Comparison of ENCODE assay signal across 9 mouse cellular contexts in the genomic region with DNA sequence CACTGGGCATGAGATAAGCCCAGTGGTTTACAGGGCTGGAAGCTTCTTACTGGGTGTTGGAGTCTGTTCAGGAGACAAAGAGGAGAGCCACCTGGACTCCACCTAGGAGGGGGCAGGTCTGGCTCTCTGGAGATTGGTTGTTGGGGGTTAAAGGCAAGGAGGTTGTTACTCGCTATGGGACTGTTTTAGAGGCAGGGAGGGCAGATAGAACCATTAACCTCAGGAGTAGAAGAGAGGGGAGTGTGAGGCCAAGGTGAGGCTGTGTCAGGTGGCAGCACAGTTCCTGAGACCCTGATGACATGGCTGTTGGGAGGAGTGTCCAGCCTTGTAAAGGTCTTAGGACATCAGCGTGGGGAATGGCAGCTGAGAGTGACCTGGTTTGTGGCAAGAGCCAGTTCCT. TPM values are rescaled to one million over a fixed set of nuclear protein-coding genes. Genes with fewer than 3 reads are reported as not detected.
DNase-seq lines count a peak whose midpoint lies in the region; ATAC-seq and TF ChIP-seq lines count a peak whose summit lies in the region.
"Had no signal": no experiment of that assay in that cellular context is flagged by ENCODE, and none has a peak within 500 bp of the region (broad histone marks: within the 10 kb centered on the region; RNA-seq: fewer than 3 reads in every experiment).

No protein-coding gene starts in this region.

- WGBS in lung, postnatal 0 days, result 63% methylated on average over 2 of the region's 2 CpGs
- 56% methylated on average over 2 of the region's 2 CpGs for WGBS in limb, embryonic 12.5 days
- 48% methylated on average over 2 of the region's 2 CpGs for WGBS in stomach, embryonic 15.5 days

- no peak for TF ChIP-seq CTCF in lung, postnatal 0 days (IDR thresholded peaks at IDR 0.05)

- no peak overlapping the region for H3K4me3 ChIP-seq in lung, postnatal 0 days (ENCODE audit: low read depth, low read length)
- peak overlapping the region; percentile 78 for H3K4me3 ChIP-seq in limb, embryonic 12.5 days (replicated peaks)
- H3K4me3 ChIP-seq in stomach, embryonic 15.5 days (replicated peaks), result peak overlapping the region; percentile 71

- H3K27me3 ChIP-seq in lung, postnatal 0 days (replicated peaks; ENCODE audit: insufficient read depth, low read length), result no peaks in the 10 kb centered on the region
- no peaks in the 10 kb centered on the region for H3K27me3 ChIP-seq in limb, embryonic 12.5 days
- no peaks in the 10 kb centered on the region for H3K27me3 ChIP-seq in stomach, embryonic 15.5 days (replicated peaks)

- peaks cover 34% of the 10 kb centered on the region for H3K36me3 ChIP-seq in lung, postnatal 0 days (ENCODE audit: insufficient read depth, low read length)
- peaks cover 46% of the 10 kb centered on the region for H3K36me3 ChIP-seq in limb, embryonic 12.5 days
- H3K36me3 ChIP-seq in stomach, embryonic 15.5 days, result peaks cover 43% of the 10 kb centered on the region

- H3K27ac ChIP-seq in lung, postnatal 0 days (ENCODE audit: low read length), result no peak overlapping the region
- H3K27ac ChIP-seq in limb, embryonic 12.5 days, result peak overlapping the region; percentile 100; the same call in 1 of the 2 replicates
- 0 out of 2 replicates have a peak overlapping the region, but pooled peaks have one; percentile 99 for H3K27ac ChIP-seq in stomach, embryonic 15.5 days

- H3K9me3 ChIP-seq in lung, postnatal 0 days (ENCODE audit: low read length), result no peaks in the 10 kb centered on the region
- H3K9me3 ChIP-seq in limb, embryonic 12.5 days, result peaks cover 4% of the 10 kb centered on the region; the same call in 1 of the 2 replicates
- no peaks in the 10 kb centered on the region for H3K9me3 ChIP-seq in stomach, embryonic 15.5 days

- peak; percentile 10 to 27 for DNase-seq in cerebellum, postnatal 10 days
- no peak for DNase-seq in cerebellum, adult 9-11 months
- no peak for DNase-seq in lung, postnatal 0 days (ENCODE audit: low spot score)
- DNase-seq in lung, postnatal 14 days, result no peak
- no peak for DNase-seq in layer of hippocampus, postnatal 14 days (ENCODE audit: low spot score in 2 of 2)
- DNase-seq: cerebellum, adult 8-10 months had no signal

- peak overlapping the region; percentile 91; the same call in 1 of the 2 replicates for H3K4me2 ChIP-seq in lung, postnatal 0 days (replicated peaks; ENCODE audit: low read depth, low read length)
- peak overlapping the region; percentile 98 for H3K4me2 ChIP-seq in limb, embryonic 12.5 days
- H3K4me2 ChIP-seq in stomach, embryonic 15.5 days, result peak overlapping the region; percentile 73

- no peak for TF ChIP-seq EP300 in lung, postnatal 0 days (IDR thresholded peaks at IDR 0.05)

- ATAC-seq in lung, postnatal 0 days, result no peak
- no peak for ATAC-seq in limb, embryonic 12.5 days (ENCODE audit: insufficient number of reproducible peaks, insufficient read depth, low FRiP score, low TSS enrichment, low read depth)
- ATAC-seq in stomach, embryonic 15.5 days (ENCODE audit: insufficient read depth, low FRiP score, low read depth), result no peak
- ATAC-seq in erythroid progenitor cell, adult 5-6 weeks (replicated peaks; ENCODE audit: low FRiP score, poor library complexity, severe bottlenecking), result no peak

- peaks cover 30% of the 10 kb centered on the region; the same call in 1 of the 2 replicates for H3K4me1 ChIP-seq in lung, postnatal 0 days (ENCODE audit: insufficient read depth, low read depth, low read length)
- H3K4me1 ChIP-seq in limb, embryonic 12.5 days (replicated peaks), result peaks cover 45% of the 10 kb centered on the region
- peaks cover 41% of the 10 kb centered on the region for H3K4me1 ChIP-seq in stomach, embryonic 15.5 days

- no peak overlapping the region for H3K9ac ChIP-seq in lung, postnatal 0 days (replicated peaks; ENCODE audit: low read depth)
- H3K9ac ChIP-seq in limb, embryonic 12.5 days (replicated peaks), result peak overlapping the region; percentile 81
- H3K9ac ChIP-seq in stomach, embryonic 15.5 days, result peak overlapping the region; percentile 19; the same call in 1 of the 2 replicates

RNA-seq across cellular contexts. Expression of a gene that starts 13.6 kb away (rescaled TPM):
- 83.8 and 87.1 TPM in 2 replicates for polyA plus RNA-seq in lung, postnatal 0 days (2015; fragmentation: Nextera tagmentation; extraction: Ambion mirVana)
- polyA plus RNA-seq in limb, embryonic 12.5 days (2016; fragmentation: Nextera tagmentation; extraction: Ambion mirVana), result 288 and 295 TPM in 2 replicates
- 201 and 215 TPM in 2 replicates for polyA plus RNA-seq in stomach, embryonic 15.5 days (2015; fragmentation: Nextera tagmentation; extraction: Ambion mirVana)
- 20.2 and 26.8 TPM in 2 replicates for total RNA-seq in erythroid progenitor cell, adult 5-6 weeks (2015; ENCODE audit: low replicate concordance)
- total RNA-seq in erythroid progenitor cell, adult 5-6 weeks (2017; ENCODE audit: low replicate concordance), result 8.9 and 17.3 TPM in 2 replicates
- total RNA-seq in layer of hippocampus, postnatal 14 days (2021), result 10 to 100 TPM; 35.3 to 37.1 TPM

RNA-seq across cellular contexts. Expression of a gene that starts 16.7 kb away (rescaled TPM):
- polyA plus RNA-seq in lung, postnatal 0 days (2015; fragmentation: Nextera tagmentation; extraction: Ambion mirVana), result 26.5 and 31.9 TPM in 2 replicates
- polyA plus RNA-seq in limb, embryonic 12.5 days (2016; fragmentation: Nextera tagmentation; extraction: Ambion mirVana), result 34.9 and 38.7 TPM in 2 replicates
- 33.8 and 36.4 TPM in 2 replicates for polyA plus RNA-seq in stomach, embryonic 15.5 days (2015; fragmentation: Nextera tagmentation; extraction: Ambion mirVana)
- 114 and 181 TPM in 2 replicates for total RNA-seq in erythroid progenitor cell, adult 5-6 weeks (2015; ENCODE audit: low replicate concordance)
- total RNA-seq in erythroid progenitor cell, adult 5-6 weeks (2017; ENCODE audit: low replicate concordance), result 70.5 and 90.7 TPM in 2 replicates
- total RNA-seq in layer of hippocampus, postnatal 14 days (2021), result 100 to 1,000 TPM; 209 to 228 TPM

RNA-seq across cellular contexts. Expression of a gene that starts 17.0 kb away (rescaled TPM):
- not detected in 2 replicates for polyA plus RNA-seq in lung, postnatal 0 days (2015; fragmentation: Nextera tagmentation; extraction: Ambion mirVana)
- polyA plus RNA-seq in limb, embryonic 12.5 days (2016; fragmentation: Nextera tagmentation; extraction: Ambion mirVana), result 0.66 and 0.86 TPM in 2 replicates
- polyA plus RNA-seq in stomach, embryonic 15.5 days (2015; fragmentation: Nextera tagmentation; extraction: Ambion mirVana), result 0.41 and 0.49 TPM in 2 replicates
- total RNA-seq in erythroid progenitor cell, adult 5-6 weeks (2015; ENCODE audit: low replicate concordance), result not detected in 2 replicates
- total RNA-seq in erythroid progenitor cell, adult 5-6 weeks (2017; ENCODE audit: low replicate concordance), result not detected in 2 replicates
- total RNA-seq in layer of hippocampus, postnatal 14 days (2021), result not detected

RNA-seq across cellular contexts. Expression of a gene that starts 21.7 kb away (rescaled TPM):
- 0.08 TPM in 1 of 2 replicates, not detected in the other for polyA plus RNA-seq in lung, postnatal 0 days (2015; fragmentation: Nextera tagmentation; extraction: Ambion mirVana)
- polyA plus RNA-seq in limb, embryonic 12.5 days (2016; fragmentation: Nextera tagmentation; extraction: Ambion mirVana), result 1.1 and 1.3 TPM in 2 replicates
- polyA plus RNA-seq in stomach, embryonic 15.5 days (2015; fragmentation: Nextera tagmentation; extraction: Ambion mirVana), result 1.4 and 1.6 TPM in 2 replicates
- total RNA-seq in erythroid progenitor cell, adult 5-6 weeks (2015; ENCODE audit: low replicate concordance), result not detected in 2 replicates
- total RNA-seq in erythroid progenitor cell, adult 5-6 weeks (2017; ENCODE audit: low replicate concordance), result not detected in 2 replicates
- total RNA-seq in layer of hippocampus, postnatal 14 days (2021), result 10 to 100 TPM; 43.2 to 46.9 TPM

RNA-seq across cellular contexts. Expression of a gene that starts 32.8 kb away (rescaled TPM):
- polyA plus RNA-seq in lung, postnatal 0 days (2015; fragmentation: Nextera tagmentation; extraction: Ambion mirVana), result 5.6 and 6.3 TPM in 2 replicates
- polyA plus RNA-seq in limb, embryonic 12.5 days (2016; fragmentation: Nextera tagmentation; extraction: Ambion mirVana), result 21.6 and 21.7 TPM in 2 replicates
- 10.3 and 10.9 TPM in 2 replicates for polyA plus RNA-seq in stomach, embryonic 15.5 days (2015; fragmentation: Nextera tagmentation; extraction: Ambion mirVana)
- total RNA-seq in erythroid progenitor cell, adult 5-6 weeks (2015; ENCODE audit: low replicate concordance), result 0.42 TPM in 1 of 2 replicates, not detected in the other
- total RNA-seq in erythroid progenitor cell, adult 5-6 weeks (2017; ENCODE audit: low replicate concordance), result 0.64 TPM in 1 of 2 replicates, not detected in the other
- total RNA-seq in layer of hippocampus, postnatal 14 days (2021), result 10 to 100 TPM; 86.7 to 87.9 TPM

Comparison
In these comparisons a context has a peak if more than half of its experiments do, and no peak if none do; other contexts are left out.
1. DNase-seq: peak in cerebellum, postnatal 10 days (2 of 2); none in cerebellum, adult 9-11 months (single experiment), lung, postnatal 0 days (single experiment), lung, postnatal 14 days (single experiment) and layer of hippocampus, postnatal 14 days (0 of 2).
2. Peak in every context shown above with its lines, with median percentiles within 50 percentile points of each other: H3K4me2 ChIP-seq.